Mouse (Mus musculus): ENCODE results near the gene Hoxa5.

The Hoxa5 gene

DNA sequence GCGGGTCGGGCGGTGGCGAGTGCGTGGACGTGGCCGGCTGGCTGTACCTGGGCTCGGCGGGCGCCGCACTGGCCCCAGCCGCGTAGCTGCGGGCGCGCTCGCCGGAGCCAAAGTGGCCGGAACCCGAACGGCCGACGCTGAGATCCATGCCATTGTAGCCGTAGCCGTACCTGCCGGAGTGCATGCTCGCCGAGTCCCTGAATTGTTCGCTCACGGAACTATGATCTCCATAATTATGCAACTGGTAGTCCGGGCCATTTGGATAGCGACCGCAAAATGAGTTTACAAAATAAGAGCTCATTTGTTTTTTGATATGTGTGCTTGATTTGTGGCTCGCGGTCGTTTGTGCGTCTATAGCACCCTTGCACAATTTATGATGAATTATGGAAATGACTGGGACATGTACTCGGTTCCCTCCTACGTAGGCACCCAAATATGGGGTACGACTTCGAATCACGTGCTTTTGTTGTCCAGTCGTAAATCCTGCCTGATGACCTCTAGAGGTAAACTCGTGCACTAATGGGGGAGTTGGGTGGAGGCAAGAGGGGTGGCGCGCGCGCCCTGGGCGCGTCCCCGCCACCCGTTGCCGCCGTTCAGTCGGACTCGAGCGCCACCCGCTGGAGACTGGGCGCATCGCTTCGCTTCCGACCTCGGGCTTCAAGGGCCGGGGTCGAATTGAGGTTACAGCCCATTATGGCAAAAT, at the start of gene Hoxa5:
Gene Hoxa5 (minus strand): TSS at position 538 of the 703 bp plus-strand sequence.
- DNase-seq (ENCODE audit: low spot score): peak; percentile 74

DNA sequence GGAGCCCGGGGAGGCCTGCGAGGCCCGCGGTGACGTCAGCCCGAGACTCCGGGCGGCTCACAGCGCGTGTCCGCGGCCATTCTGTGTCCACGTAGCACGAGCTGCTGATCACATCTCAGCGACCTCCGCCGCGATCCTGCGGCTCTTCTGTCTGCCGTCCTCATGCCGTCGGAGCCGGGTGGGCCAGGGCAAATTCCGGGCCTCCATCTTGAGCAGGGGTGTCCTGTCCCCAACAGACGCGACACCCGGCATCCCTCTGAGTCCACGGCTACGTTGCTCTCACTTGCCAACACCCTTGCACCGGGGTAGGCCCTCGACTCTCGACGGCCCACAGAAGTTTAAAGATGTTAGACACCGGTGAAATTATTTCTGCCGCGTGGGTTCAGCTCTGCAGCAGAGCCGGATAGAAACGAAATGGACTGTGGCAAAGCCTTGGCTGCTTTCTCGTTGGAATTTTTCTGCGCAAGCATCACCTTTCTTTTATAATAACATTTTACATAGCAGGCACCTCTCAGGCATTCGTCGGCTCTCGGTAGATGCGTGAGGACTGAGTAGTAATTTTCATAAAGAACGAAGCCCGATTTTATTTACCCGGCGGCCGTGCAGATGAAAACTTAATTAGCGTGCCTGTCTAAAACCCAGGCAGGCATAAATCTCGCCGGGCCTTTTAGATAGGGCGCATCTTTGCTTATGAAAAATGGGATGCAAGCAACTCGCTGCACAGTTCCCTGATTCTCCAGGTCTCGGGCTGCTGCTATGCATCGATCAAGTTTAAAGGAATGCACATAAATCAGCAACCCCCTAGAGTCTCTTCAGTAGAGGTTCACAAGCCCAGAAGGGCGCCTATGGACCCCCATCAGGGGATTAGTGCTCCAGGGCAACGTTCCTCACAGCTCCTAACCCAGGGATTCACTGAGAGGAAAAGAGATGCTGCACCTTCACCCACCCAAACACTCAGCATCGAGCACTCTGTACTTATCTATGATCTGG, 49.4 kb upstream of the Hoxa5 start:
- DNase-seq (ENCODE audit: low spot score): peak; percentile 74

DNA sequence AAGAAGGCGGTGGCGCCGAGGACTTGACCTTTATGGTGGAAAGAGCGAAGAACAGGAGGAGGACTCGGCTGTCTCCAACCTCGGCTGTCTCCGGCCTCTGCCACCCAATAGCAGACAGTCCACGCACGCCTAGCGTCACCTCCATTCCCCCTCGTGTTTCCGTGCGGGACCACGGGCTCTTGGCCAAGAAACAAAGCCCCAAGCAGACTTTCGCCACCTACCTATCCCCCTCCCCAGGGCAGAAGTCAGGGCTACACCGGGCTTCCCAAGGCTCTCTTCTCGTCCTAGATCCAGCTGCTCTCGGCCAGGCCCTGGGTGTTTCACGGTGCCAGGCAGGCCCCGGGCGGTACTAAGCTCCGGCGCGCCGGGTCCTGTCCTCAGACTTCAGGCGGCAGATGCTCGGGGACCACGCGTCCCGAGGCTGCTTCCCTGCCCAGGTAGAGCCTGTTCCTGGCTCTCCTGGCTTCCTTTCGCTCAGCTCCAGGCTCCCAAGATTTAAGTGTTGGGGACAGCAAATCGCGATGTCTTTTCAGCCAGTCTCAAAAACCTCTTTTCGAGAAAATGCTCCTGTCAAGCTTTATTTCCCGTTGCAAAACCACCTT, 48.5 kb upstream of the Hoxa5 start:
- DNase-seq (ENCODE audit: low spot score): peak; percentile 53

DNA sequence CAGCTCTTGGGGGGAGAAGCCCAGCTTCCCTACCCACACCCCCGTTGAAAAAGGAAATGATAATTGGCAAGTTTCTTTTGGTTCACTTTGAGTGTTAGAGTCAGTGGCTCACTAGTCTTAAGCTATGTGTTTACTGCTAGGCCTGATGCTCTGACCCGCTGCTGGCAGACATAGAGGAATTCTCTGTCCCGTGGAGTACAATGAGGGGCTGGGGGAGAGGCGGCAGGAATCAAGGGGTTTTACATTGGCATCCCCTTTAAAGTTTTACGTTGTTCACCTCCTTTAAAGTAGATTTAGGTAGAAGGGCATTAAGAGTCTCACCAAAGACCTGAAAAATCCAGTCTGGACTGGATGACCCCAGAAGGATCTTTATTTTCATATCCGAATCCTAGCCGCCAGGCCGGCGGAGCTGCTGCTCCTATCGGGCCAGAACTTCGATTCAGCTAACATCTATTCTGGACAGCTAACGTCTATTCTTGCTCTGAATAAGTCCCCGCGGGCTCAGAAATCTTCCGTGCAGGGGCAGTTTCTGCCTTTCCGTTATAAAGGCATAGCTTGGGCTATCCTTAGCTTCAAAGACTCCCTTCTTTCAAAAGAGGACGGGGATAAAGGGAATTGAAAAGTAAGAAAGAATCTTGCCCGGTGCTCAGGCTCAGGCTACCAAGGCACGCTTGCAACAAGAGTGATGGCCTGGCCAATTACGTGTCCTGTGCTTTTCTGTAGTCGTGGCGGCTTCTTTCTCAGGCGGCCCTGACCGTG, 47.8 kb upstream of the Hoxa5 start:
- peak; percentile 35 for DNase-seq (ENCODE audit: low spot score)

DNA sequence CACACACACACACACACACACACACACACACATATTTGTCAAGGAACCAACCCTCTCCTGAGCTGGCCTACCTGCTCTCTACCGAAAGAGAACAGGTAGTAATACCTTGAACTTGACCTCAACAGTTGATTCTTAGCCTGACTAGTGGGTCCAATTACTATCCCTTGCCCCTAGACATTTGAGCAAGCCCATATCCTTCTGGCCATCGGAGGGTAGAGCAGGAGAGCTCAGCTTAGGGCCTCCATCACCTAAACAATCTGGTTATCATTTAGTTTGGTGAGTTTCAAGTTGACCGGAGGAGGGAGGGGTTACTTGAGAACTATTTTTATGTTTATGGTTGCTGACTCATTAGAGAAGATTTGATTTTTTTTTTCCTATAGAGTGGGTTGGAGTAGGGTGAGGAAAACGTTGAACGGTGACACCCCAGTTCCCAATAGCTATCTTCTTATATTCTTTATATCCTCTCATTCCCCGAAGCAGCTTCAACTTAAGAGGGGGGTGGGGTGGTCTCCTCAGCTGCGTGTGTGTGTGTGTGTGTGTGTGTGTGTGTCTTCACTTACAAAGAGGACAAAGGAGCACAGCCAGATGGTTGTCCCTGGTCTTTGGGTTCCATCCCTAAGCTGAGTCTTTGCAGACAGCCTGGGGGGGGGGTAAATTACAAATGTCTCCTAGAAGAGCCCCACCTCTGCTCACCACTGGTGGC, 46.9 kb upstream of the Hoxa5 start:
- no peak for DNase-seq (ENCODE audit: low spot score)

DNA sequence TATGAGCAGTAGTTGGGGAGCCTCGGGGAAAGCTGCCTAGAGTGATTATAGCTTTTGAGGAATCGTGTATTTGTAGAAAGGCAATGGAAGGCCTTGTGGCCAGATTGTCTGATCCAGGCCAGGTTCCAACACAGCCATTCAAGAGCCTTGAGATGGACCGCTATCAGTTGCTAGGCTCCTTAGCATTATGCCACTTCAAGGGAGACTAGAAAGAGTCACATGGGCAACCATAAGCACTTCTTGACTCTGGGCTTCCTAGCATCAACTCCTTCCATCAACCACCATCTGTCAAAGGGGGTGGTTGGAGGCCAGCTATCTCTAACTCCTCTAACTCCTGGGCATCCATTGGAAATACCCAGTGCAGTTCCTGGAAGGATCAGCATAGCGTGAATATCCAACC, 45.4 kb upstream of the Hoxa5 start:
- no peak for DNase-seq (ENCODE audit: low spot score)

DNA sequence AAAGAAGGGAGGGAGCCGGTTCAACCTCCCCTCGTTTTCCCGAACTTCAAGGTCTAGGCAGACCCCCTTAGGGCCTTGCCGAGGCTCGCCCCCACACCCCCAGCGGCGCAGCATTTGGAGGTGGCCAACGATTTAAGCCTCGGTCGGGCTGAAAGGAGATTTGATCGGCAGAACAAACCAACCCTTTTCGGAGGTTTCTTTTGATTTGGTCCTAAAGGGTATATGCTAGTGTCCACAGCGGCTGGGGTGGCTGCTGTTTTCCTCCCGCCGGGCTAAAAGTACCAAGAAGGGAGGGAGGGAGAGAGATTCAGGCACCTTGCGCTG, 45.0 kb upstream of the Hoxa5 start:
- no peak for DNase-seq (ENCODE audit: low spot score)

DNA sequence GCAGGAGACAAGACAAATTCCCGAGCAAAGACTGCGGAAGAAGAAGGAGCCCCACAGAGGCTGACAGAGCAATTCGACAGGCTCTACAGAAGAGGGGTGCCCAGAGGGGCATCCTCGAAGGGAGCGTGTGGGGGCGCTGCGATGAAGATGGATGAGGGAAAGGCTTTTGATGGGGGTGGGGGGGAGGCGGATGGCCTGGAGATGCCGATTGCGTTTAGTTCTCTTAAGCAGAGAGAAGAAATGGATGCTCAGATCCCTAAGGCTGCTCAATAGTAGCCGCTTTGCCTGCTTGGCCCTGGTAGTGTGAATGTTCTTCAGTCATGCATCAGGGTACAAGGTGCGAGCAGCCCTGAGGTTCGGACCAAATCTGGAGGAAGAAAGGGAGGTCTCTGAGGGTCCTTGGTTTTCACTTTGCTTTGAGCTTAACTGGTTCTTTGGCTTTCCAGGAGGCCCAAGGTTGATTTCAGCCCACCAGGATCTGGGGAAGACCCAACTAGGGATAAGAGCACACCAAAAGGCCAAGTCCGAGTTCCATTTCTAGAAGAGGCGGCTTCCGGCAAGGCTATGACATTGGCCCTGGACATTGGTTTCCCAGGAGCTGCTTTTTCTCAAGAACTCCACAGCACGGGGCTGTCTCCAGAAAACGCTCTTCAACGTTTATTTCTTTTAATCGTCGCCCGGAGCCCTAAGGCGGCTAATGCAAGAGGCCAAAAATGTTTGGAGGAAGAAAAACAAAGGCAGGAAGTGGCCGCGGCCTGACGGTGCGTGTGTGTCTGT, 44.4 kb upstream of the Hoxa5 start:
- peak; percentile 51 for DNase-seq (ENCODE audit: low spot score)

DNA sequence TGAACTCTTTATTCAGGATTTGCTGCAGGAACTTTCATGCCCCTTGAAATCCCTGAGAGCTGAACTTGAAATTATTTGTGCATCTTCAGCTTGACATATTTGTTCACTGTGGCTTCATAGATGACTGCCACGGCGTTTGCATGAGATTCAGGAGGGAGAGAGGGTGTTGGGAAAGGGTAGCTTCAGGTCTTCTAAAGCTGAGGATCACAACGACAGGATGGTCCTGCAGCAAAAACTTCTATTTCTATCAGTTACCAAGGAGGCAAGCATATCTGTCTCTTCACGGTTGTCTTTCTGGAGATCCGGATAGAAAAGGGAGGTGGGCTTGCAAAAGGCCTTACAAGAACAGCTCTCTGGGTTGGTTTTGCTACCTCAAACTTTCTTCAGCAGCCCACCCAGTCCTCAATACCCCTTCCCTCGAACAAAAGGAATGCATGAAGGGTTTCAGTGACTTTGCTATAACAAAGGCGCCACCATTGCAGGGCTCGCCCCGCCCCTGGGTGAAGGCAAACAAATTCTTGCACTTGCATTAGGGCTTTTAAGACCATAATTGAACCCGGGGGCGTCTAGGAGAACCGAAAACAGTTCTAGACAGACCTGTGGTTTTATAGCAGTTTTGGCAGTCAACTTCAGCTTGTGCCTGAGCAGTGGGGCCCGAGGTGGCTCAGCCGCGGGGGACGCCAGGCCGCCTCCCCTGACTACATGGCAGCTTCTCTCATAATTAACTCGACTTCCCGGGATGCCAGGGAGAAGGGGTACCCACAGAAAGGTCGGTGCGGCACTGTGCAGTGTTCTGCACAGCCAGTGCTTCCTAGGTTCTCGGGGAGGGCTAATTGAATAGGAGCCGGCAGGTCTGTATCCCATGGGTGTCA, 43.6 kb upstream of the Hoxa5 start:
- peak; percentile 50 for DNase-seq (ENCODE audit: low spot score)

DNA sequence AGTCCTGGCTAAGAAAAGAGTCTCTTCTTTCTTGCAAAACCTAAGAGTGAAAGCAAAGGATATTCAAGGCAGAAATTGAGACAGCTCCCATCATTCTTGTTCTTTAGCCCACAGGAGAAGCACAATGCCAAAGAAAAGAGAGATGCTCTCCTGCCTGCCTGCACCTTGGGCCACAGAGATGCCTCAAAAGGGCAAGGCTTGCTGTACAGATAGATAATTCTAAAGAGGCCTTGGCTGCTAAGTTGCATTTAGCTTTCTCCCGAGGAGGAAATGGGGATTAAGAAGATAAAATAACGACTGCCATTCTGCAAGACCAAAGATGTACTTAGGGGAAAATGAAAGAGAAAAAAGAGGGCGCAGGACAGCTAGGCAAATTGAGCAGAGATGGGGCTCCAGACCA, 42.5 kb upstream of the Hoxa5 start:
- DNase-seq (ENCODE audit: low spot score): no peak

DNA sequence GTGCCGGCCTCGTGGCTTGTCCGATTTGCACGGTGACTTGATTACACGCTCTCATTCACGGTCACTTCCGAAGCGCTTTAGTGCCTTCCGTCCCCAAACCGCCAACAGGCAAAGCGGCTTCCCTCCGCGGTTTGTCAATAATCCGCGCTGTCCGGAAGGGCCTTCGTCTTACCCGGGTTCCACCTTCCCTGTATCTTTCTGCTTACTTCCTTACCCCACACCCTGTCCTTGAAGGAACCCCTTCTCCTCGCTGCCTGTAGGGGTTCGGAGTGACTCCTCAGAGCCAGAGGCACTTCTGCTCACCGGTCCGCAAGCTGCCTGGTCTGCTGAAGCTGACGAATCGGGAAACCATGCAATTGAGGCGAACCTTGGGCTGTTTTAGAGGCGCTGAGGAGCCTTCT, 42.0 kb upstream of the Hoxa5 start:
- peak; percentile 39 for DNase-seq (ENCODE audit: low spot score)

DNA sequence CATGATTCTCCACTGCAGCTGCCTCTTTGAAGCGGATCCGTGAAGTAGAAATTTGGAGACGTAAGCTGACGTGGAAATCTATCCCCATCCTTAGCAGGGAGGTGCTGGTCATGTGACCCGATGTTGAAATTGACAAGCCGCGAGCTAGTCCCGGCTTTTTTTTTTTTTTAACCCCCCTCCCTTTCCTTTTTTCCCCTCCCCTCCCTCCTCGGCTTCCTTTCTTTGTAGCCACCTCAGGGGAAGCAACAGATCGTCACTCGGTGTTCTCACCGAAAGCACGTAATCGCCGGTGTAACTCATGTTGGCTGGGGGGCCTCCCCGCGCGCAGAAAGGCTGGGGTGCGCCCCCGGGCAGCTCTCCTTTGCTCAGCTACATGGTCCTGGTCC, 41.4 kb upstream of the Hoxa5 start, which contains the start of gene Hoxa11:
Gene Hoxa11 (minus strand): TSS at position 54 of the 386 bp plus-strand sequence.
- peak; percentile 78 for DNase-seq (ENCODE audit: low spot score)

DNA sequence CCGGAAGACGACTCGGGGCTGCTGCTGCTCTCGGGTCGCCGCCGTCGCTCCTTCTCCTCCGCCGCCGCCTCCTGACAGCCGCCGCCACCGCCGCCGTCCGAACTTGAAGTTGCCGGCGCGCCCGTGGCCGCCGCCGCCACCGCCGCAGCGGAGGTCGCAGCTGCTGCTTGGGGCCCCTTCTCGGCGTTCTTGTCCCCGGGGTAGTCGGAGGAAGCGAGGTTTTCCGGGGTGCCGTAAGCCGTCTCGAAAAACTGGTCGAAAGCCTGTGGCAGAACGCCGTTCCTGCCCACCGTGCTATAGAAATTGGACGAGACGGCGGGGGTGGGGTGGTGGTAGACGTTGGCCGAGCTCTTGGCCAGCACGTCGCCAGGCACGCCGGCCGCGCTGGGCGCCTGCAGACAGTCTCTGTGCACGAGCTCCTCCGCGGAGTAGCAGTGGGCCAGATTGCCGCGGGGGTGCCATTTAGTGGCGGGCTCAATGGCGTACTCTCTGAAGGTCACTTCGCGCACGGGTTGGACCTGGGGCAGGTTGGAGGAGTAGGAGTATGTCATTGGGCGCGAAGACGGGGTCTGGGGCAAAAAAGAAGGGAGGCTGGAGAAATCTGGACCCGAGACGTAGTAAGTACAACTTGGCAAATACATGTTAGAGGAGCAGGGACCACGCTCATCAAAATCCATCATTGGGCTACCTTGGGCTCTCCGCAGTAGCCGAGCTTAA, 40.8 kb upstream of the Hoxa5 start:
- peak; percentile 55 for DNase-seq (ENCODE audit: low spot score)

DNA sequence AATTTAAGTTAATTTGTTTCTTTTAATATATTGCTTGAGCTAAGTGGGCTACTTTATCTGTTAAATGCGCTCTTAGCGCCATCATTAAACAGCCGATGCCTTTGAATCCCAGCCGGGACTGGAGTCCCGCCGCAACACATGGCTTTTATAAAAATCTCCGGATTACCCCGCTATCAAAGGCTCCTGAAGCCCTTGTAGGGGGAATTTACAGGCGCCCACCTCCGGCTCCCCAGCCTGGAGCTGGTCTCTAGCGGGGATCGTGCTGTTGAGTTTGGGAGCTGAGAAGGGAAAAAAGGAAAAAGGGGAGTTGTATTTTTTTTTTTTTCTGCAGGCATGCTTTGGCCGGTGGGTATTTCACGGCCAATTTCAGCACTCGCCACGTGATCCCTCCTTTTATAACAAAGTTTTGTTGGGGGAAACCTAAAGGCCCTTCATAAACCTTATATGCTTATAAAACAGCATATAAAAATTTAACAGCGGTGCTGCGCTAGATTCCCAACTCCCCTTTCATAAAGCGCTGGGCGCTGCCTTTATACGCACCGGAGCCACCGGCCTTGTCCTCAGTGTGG, 40.2 kb upstream of the Hoxa5 start:
- DNase-seq (ENCODE audit: low spot score): no peak

DNA sequence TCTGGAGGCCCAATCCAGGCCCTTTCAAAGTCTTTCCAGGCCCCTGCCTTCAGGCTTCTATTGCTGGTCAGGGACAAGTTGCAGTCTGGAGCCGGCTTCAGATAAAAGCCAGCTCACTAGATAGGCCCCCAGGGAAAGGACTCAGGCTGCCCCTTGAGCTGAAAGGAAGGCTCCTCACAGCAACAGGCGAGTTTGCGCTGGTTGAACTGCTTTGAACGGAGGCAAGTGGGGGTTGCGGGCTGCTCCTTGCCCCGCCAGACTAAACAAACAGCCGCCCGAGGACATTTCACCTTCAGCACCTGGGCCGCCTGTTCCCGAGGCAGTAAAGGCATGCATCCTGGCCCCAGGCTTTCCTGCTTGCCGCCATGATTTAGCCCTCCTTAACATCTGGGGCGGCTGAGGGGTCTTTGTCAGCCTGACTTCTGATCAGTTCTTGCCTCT, 39.3 kb upstream of the Hoxa5 start:
- no peak for DNase-seq (ENCODE audit: low spot score)

DNA sequence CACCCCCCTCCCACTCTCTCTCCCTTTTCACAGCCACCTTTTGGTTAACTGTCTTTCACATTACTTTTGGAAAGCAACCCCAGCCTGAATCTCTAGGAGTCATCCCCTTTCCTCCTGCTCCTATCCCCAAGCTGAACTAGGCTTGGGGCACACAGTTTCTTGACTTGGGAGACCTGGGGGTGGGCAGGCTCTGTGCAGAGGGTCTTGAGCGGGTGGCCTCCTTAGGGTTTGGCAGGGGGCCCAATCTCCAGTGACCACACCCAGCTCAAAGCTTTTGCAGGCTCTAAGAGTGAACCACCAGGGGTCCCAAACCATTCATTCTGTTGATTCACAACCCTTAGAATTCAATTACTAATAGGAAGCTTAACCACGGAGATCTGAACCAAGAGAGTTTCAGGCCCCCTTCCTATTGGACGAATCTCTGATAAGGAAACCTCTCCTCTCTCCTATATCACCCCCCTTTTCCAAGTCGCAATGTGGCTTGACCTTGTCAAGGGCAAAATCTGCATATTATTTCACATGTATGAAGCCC, 38.5 kb upstream of the Hoxa5 start:
- DNase-seq (ENCODE audit: low spot score): peak; percentile 23

DNA sequence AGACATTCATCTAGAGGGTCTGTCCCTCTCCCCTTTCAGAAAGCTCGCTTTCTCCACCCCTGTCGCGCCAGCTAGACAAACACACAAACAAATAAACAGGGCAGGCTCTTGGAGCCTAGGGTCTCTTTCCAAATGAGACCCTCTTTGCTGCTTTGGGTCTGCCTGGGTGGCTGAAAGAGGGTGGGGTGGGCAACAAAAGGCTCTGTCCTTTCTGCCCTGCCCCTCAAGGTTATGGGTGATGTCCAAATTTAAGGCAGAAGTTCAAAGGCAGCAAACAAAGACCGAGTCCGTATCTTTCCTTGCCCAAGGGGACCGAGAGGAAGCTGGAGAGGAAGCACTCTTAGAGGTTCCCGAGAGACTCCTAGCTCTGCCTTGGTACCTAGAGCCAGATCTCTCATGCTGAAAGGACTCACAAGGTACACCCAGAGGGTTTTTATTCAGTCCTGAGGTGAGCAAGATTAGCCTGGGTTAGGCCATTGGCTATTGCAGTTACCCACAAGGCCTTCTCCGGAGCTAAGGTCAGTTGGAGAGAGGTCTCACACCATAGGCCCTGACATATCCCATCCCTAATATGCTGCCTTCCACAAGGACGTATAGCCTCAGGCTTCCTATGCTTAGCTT, 36.7 kb upstream of the Hoxa5 start:
- peak; percentile 5 for DNase-seq (ENCODE audit: low spot score)

Data from urinary bladder, postnatal 14 days (tissue).